Mouse (Mus musculus): ENCODE data around the gene Rbl1.

GRCm38 (mm10) chr2:157133769-157134478 is 70.4 kb downstream of the Rbl1 start:
- TF ChIP-seq CTCF (IDR thresholded peaks at IDR 0.05; ENCODE audit: low read depth, low read length) = no peak
- no peak for TF ChIP-seq TAL1 (conservative IDR thresholded peaks at IDR 0.05; ENCODE audit: low read depth, low read length)
- no peak for TF ChIP-seq GATA1 (IDR thresholded peaks at IDR 0.05; ENCODE audit: borderline replicate concordance, low read length)
- TF ChIP-seq POLR2AphosphoS5 (IDR thresholded peaks at IDR 0.05; ENCODE audit: insufficient replicate concordance, low read depth, low read length) = no peak
